Mouse (Mus musculus) spleen, postnatal 14 days (tissue): Measurements from ENCODE around the gene Plppr1.

Source experiments
- DNase-seq, 2 experiments: peaks; one replicate each; pipeline ENCODE4 v3.0.0; 2021 to 2022; ENCODE audit warnings: low spot score in 2 of 2

The Plppr1 gene

GRCm38 (mm10) chr4:49109989-49110388, 50.9 kb downstream of the Plppr1 start:
- no peak for DNase-seq

GRCm38 (mm10) chr4:49118842-49119241, 59.8 kb downstream of the Plppr1 start:
- no peak for DNase-seq

GRCm38 (mm10) chr4:49144798-49145197, 85.7 kb downstream of the Plppr1 start:
- no peak for DNase-seq

- no peak for DNase-seq
Measured at GRCm38 (mm10) chr4:49148775-49149174, 89.7 kb downstream of the Plppr1 start.

GRCm38 (mm10) chr4:49149251-49149650, 90.2 kb downstream of the Plppr1 start:
- DNase-seq, result no peak

GRCm38 (mm10) chr4:49153849-49154248, 94.8 kb downstream of the Plppr1 start:
- DNase-seq, result peak; percentile 29 to 47

- DNase-seq, result no peak
Measured at GRCm38 (mm10) chr4:49156781-49157180, 97.7 kb downstream of the Plppr1 start.

GRCm38 (mm10) chr4:49163285-49163684, 104.2 kb downstream of the Plppr1 start:
- DNase-seq, result no peak

GRCm38 (mm10) chr4:49166391-49166790, 107.3 kb downstream of the Plppr1 start:
- DNase-seq, result no peak

- DNase-seq, result no peak
Measured at GRCm38 (mm10) chr4:49167030-49167429, 108.0 kb downstream of the Plppr1 start.

GRCm38 (mm10) chr4:49169498-49169897, 110.4 kb downstream of the Plppr1 start:
- no peak for DNase-seq

- DNase-seq, result no peak
Measured at GRCm38 (mm10) chr4:49178101-49178500, 119.0 kb downstream of the Plppr1 start.

- DNase-seq, result no peak
Measured at GRCm38 (mm10) chr4:49178891-49179290, 119.8 kb downstream of the Plppr1 start.

GRCm38 (mm10) chr4:49179471-49180181, 120.6 kb downstream of the Plppr1 start:
- DNase-seq, result no peak

GRCm38 (mm10) chr4:49189991-49190526, 131.0 kb downstream of the Plppr1 start:
- DNase-seq, result no peak

- DNase-seq, result no peak
Measured at GRCm38 (mm10) chr4:49197125-49197747, 138.2 kb downstream of the Plppr1 start.

GRCm38 (mm10) chr4:49210457-49210856, 151.4 kb downstream of the Plppr1 start:
- no peak for DNase-seq

- no peak for DNase-seq
Measured at GRCm38 (mm10) chr4:49211582-49211981, 152.5 kb downstream of the Plppr1 start.

- no peak for DNase-seq
Measured at GRCm38 (mm10) chr4:49212616-49213544, 153.8 kb downstream of the Plppr1 start.

GRCm38 (mm10) chr4:49214341-49214740, 155.3 kb downstream of the Plppr1 start:
- no peak for DNase-seq

- DNase-seq, result no peak
Measured at GRCm38 (mm10) chr4:49223501-49223900, 164.4 kb downstream of the Plppr1 start.

GRCm38 (mm10) chr4:49225021-49225420, 165.9 kb downstream of the Plppr1 start:
- DNase-seq, result no peak
